Mouse (Mus musculus) kidney, adult 8-10 months (tissue): ENCODE data around the gene Sept4.

Experiments
- DNase-seq, 2 experiments: peaks; one replicate each; pipeline ENCODE4 v3.0.0; 2022

The Sept4 gene

GRCm38 (mm10) chr11:87602234-87602633 is 33.5 kb downstream of the Sept4 start:
- DNase-seq, result no peak

- no peak for DNase-seq
Measured at GRCm38 (mm10) chr11:87603571-87603970, 34.9 kb downstream of the Sept4 start.

GRCm38 (mm10) chr11:87609264-87609663 is 40.6 kb downstream of the Sept4 start:
- DNase-seq, result no peak

GRCm38 (mm10) chr11:87611547-87611946 is 42.8 kb downstream of the Sept4 start:
- DNase-seq, result no peak

GRCm38 (mm10) chr11:87613972-87614371 is 45.3 kb downstream of the Sept4 start:
- no peak for DNase-seq

GRCm38 (mm10) chr11:87615551-87615950 is 46.8 kb downstream of the Sept4 start:
- DNase-seq, result no peak

GRCm38 (mm10) chr11:87615952-87616351 is 47.2 kb downstream of the Sept4 start:
- no peak for DNase-seq

GRCm38 (mm10) chr11:87616790-87617474 is 48.2 kb downstream of the Sept4 start, which contains the start of gene Hsf5:
Hsf5 (plus strand) TSS chr11:87617164.
- no peak for DNase-seq

GRCm38 (mm10) chr11:87617606-87618005 is 48.9 kb downstream of the Sept4 start:
- DNase-seq, result no peak

GRCm38 (mm10) chr11:87623160-87623559 is 54.5 kb downstream of the Sept4 start:
- DNase-seq, result no peak

- DNase-seq, result peak; percentile 15 to 48
Measured at GRCm38 (mm10) chr11:87629859-87630258, 61.2 kb downstream of the Sept4 start.

GRCm38 (mm10) chr11:87638793-87639192 is 70.1 kb downstream of the Sept4 start:
- DNase-seq, result no peak

GRCm38 (mm10) chr11:87639206-87639605 is 70.5 kb downstream of the Sept4 start:
- peak; percentile 61 to 70 for DNase-seq
